Mouse (Mus musculus) heart, postnatal 0 days (tissue): ENCODE measurements at regions not wholly inside any gene's neighbourhood (a gene's known extent, or its start where the extent isn't known, plus 50 kb on each side); places are given as distances from the start of the nearest gene placed in this dataset.
"Not testable (repeated sequence)": the region's sequence is repeated elsewhere in the genome, so short reads cannot be mapped to it uniquely, and the experiment has no call there.

Source experiments
- ATAC-seq: fragments of 200-750 bp; cut with Nextera tagmentation; 2 replicates; pipeline ENCODE4 v1.8.0; 2017; ENCODE audit warnings: low read depth, moderate number of reproducible peaks, moderate library complexity; ENCODE audit not compliant: insufficient read depth
- DNase-seq: peaks from one replicate; pipeline ENCODE4 v3.0.0-alpha.2; 2016; ENCODE audit warnings: low spot score
- H3K27ac ChIP-seq: fragments of 300-500 bp; sonication (generic); 2 replicates; pipeline ENCODE4 v1.5.1; 2014; ENCODE audit warnings: low read depth, mild to moderate bottlenecking
- H3K27me3 ChIP-seq: fragments of 300-500 bp; sonication (generic); 2 replicates; pipeline ENCODE4 v1.6.1; 2014; ENCODE audit warnings: low read length, mixed read lengths; ENCODE audit not compliant: control insufficient read depth, insufficient read depth
- H3K36me3 ChIP-seq: fragments of 300-500 bp; sonication (generic); replicated peaks from 2 replicates; pipeline ENCODE4 v1.6.1; 2014; ENCODE audit warnings: low read length, mixed read lengths; ENCODE audit not compliant: control insufficient read depth, insufficient read depth
- H3K4me1 ChIP-seq: fragments of 300-500 bp; sonication (generic); 2 replicates; pipeline ENCODE4 v1.6.1; 2014; ENCODE audit warnings: antibody characterized with exemption; ENCODE audit not compliant: control insufficient read depth, insufficient read depth
- H3K4me2 ChIP-seq: fragments of 300-500 bp; sonication (generic); 2 replicates; pipeline ENCODE4 v1.6.1; 2014; ENCODE audit warnings: low read depth, mild to moderate bottlenecking, low read length, moderate library complexity
- H3K4me3 ChIP-seq: fragments of 300-500 bp; sonication (generic); 2 replicates; pipeline ENCODE4 v1.5.1; 2014; ENCODE audit warnings: low read depth, low read length
- H3K9ac ChIP-seq: fragments of 300-500 bp; sonication (generic); replicated peaks from 2 replicates; pipeline ENCODE4 v1.6.1; 2014; ENCODE audit warnings: low read depth, low read length, mixed read lengths
- H3K9me3 ChIP-seq: fragments of 300-500 bp; sonication (generic); replicated peaks from 2 replicates; pipeline ENCODE4 v1.6.1; 2016; ENCODE audit warnings: low read length; ENCODE audit not compliant: control insufficient read depth
- CTCF ChIP-seq: IDR thresholded peaks from 2 replicates; pipeline ENCODE4 v1.5.1; 2016; ENCODE audit warnings: antibody characterized with exemption, control low read depth, low read depth
- EP300 ChIP-seq: IDR thresholded peaks from 2 replicates; pipeline ENCODE4 v1.6.1; 2016; ENCODE audit warnings: antibody characterized with exemption, low read depth
- WGBS: fragments of 180-500 bp; shearing (Covaris S2); extraction: QIAGEN DNeasy Blood & Tissue Kit; methylation state at CpG from one replicate; pipeline ENCODE4 v1.1.7; 2014; 5-methylcytosine and 5-hydroxymethylcytosine counted together

- DNase-seq (no peak), ATAC-seq (no peak)
- no peak overlapping the region for H3K4me3 ChIP-seq
- no peaks in the 10 kb centered on the region for H3K36me3 ChIP-seq
- H3K27me3 ChIP-seq: no peaks in the 10 kb centered on the region
- H3K9me3 ChIP-seq: 0 out of 2 replicates have a peak, but pooled peaks cover 10% of the 10 kb centered on the region
- no peak overlapping the region for H3K27ac ChIP-seq
- no peak for TF ChIP-seq CTCF
- no peak for TF ChIP-seq EP300
- no peaks in the 10 kb centered on the region for H3K4me1 ChIP-seq
- no peak overlapping the region for H3K9ac ChIP-seq
- H3K4me2 ChIP-seq: no peak overlapping the region
- WGBS: 28% methylated on average over 6 of the region's 6 CpGs
Observed at GRCm38 (mm10) chr1:14109190-14109482, 1984.0 kb downstream of the 4930444P10Rik start.

GRCm38 (mm10) chr1:14108450-14109189 is 1984.5 kb downstream of the 4930444P10Rik start:
- H3K9ac ChIP-seq: no peak overlapping the region

GRCm38 (mm10) chr1:14105521-14105920 is 1987.6 kb downstream of the 4930444P10Rik start:
- not testable (repeated sequence) for H3K27ac ChIP-seq, H3K4me1 ChIP-seq, H3K4me3 ChIP-seq, H3K36me3 ChIP-seq, H3K4me2 ChIP-seq, H3K9ac ChIP-seq, DNase-seq, ATAC-seq, H3K27me3 ChIP-seq, H3K9me3 ChIP-seq
- WGBS: 83% methylated on average over 5 of the region's 6 CpGs

More at GRCm38 (mm10) chr1:14108450-14109189, 1984.5 kb downstream of the 4930444P10Rik start:
- ATAC-seq: no peak
- Histone ChIP-seq H3K4me1 (no peaks in the 10 kb centered on the region), H3K4me2 (no peak overlapping the region), H3K27ac (no peak overlapping the region), H3K9me3 (0 out of 2 replicates have a peak, but pooled peaks cover 10% of the 10 kb centered on the region), H3K4me3 (no peak overlapping the region), H3K27me3 (no peaks in the 10 kb centered on the region), H3K36me3 (no peaks in the 10 kb centered on the region)
- 56% methylated on average over 7 of the region's 7 CpGs for WGBS
- TF ChIP-seq CTCF: no peak
- no peak for DNase-seq

- 0 out of 2 replicates have a peak, but pooled peaks cover 10% of the 10 kb centered on the region for H3K9me3 ChIP-seq
- TF ChIP-seq CTCF (no peak), EP300 (no peak)
- H3K4me1 ChIP-seq: no peaks in the 10 kb centered on the region
- no peak overlapping the region for H3K4me2 ChIP-seq
- 62% methylated on average over 2 of the region's 2 CpGs for WGBS
- DNase-seq (no peak), ATAC-seq (no peak)
- H3K4me3 ChIP-seq: no peak overlapping the region
- no peaks in the 10 kb centered on the region for H3K27me3 ChIP-seq
- no peak overlapping the region for H3K9ac ChIP-seq
- H3K27ac ChIP-seq: no peak overlapping the region
- no peaks in the 10 kb centered on the region for H3K36me3 ChIP-seq
Observed at GRCm38 (mm10) chr1:14104529-14104928, 1988.6 kb downstream of the 4930444P10Rik start.

GRCm38 (mm10) chr1:14099031-14099430 is 1994.1 kb downstream of the 4930444P10Rik start:
- no peaks in the 10 kb centered on the region for H3K36me3 ChIP-seq
- no peaks in the 10 kb centered on the region for H3K27me3 ChIP-seq
- no peaks in the 10 kb centered on the region for H3K9me3 ChIP-seq
- ATAC-seq: no peak
- H3K4me2 ChIP-seq: no peak overlapping the region
- WGBS: 77% methylated on average over 5 of the region's 5 CpGs
- no peak for DNase-seq
- H3K9ac ChIP-seq: no peak overlapping the region
- no peaks in the 10 kb centered on the region for H3K4me1 ChIP-seq
- no peak overlapping the region for H3K27ac ChIP-seq
- H3K4me3 ChIP-seq: no peak overlapping the region
- TF ChIP-seq CTCF (no peak), EP300 (no peak)

GRCm38 (mm10) chr1:14097567-14098228 is 1995.4 kb downstream of the 4930444P10Rik start:
- Histone ChIP-seq H3K9me3 (no peaks in the 10 kb centered on the region), H3K4me3 (no peak overlapping the region), H3K4me2 (no peak overlapping the region), H3K27me3 (no peaks in the 10 kb centered on the region), H3K9ac (no peak overlapping the region), H3K4me1 (no peaks in the 10 kb centered on the region), H3K27ac (no peak overlapping the region), H3K36me3 (no peaks in the 10 kb centered on the region)
- ATAC-seq (no peak), DNase-seq (no peak)
- TF ChIP-seq EP300 (no peak), CTCF (no peak)
- WGBS: 41% methylated on average over 5 of the region's 5 CpGs
